Mouse (Mus musculus): ENCODE measurements around the gene Atf7.

Atf7 gene

GRCm38 (mm10) chr15:102505770-102506463 is 119.3 kb downstream of the Atf7 start:
- Histone ChIP-seq H3K4me3 (replicated peaks; ENCODE audit: low read length) (no peak overlapping the region), H3K9me3 (ENCODE audit: low read length) (no peaks in the 10 kb centered on the region), H3K4me1 (replicated peaks; ENCODE audit: low read depth, low read length) (peaks cover 85% of the 10 kb centered on the region), H3K27me3 (ENCODE audit: insufficient read depth, low read length) (no peaks in the 10 kb centered on the region), H3K36me3 (ENCODE audit: insufficient read depth, low read length) (peaks cover 79% of the 10 kb centered on the region)
- no peak for TF ChIP-seq NANOG (IDR thresholded peaks at IDR 0.05; ENCODE audit: borderline replicate concordance, low read length)
- no peak for TF ChIP-seq CTCF (conservative IDR thresholded peaks at IDR 0.05; ENCODE audit: low read length)
- TF ChIP-seq POU5F1 (IDR thresholded peaks at IDR 0.05; ENCODE audit: borderline replicate concordance, low read length), result no peak

DNA sequence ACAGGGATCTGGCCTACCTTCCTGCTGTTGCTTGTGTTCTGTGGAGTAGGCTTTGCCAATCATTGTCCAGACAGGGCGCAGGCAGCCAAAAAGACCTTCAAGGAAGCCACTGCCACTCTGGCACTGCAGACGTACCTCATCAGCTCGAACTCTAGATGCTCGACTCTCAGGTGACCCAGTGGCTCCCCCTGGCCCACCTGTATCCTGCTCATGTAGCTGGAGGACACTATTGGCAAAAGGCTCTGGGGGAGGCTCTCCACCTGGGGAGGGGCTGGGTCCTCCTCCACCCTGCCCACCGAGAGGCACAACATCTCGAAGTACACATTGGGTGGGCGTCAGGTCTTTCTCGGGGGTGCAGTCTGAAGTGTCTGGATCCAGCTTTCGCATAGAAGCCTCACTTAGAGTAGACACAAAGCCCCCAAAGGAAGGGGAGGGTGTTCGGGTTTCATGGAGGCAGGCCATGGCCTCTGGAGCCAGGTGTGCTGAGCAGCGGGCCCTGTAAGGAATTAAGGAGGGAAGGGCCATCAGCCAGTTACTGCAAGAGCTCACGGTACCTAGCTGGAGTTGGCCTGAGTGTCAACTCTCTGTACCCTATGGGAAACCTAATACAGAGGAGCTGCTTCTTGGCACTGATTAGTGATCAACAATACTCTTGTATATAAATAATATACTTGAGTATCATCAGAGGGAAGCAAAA is 120.0 kb downstream of the Atf7 start:
- H3K9me3 ChIP-seq (ENCODE audit: low read length), result no peaks in the 10 kb centered on the region
- H3K4me3 ChIP-seq (replicated peaks; ENCODE audit: low read length), result no peak overlapping the region
- no peaks in the 10 kb centered on the region for H3K27me3 ChIP-seq (ENCODE audit: insufficient read depth, low read length)
- peaks cover 86% of the 10 kb centered on the region for H3K36me3 ChIP-seq (ENCODE audit: insufficient read depth, low read length)
- TF ChIP-seq NANOG (IDR thresholded peaks at IDR 0.05; ENCODE audit: borderline replicate concordance, low read length) (no peak), POU5F1 (IDR thresholded peaks at IDR 0.05; ENCODE audit: borderline replicate concordance, low read length) (no peak), CTCF (conservative IDR thresholded peaks at IDR 0.05; ENCODE audit: low read length) (no peak)
- H3K4me1 ChIP-seq (replicated peaks; ENCODE audit: low read depth, low read length), result peaks cover 90% of the 10 kb centered on the region

DNA sequence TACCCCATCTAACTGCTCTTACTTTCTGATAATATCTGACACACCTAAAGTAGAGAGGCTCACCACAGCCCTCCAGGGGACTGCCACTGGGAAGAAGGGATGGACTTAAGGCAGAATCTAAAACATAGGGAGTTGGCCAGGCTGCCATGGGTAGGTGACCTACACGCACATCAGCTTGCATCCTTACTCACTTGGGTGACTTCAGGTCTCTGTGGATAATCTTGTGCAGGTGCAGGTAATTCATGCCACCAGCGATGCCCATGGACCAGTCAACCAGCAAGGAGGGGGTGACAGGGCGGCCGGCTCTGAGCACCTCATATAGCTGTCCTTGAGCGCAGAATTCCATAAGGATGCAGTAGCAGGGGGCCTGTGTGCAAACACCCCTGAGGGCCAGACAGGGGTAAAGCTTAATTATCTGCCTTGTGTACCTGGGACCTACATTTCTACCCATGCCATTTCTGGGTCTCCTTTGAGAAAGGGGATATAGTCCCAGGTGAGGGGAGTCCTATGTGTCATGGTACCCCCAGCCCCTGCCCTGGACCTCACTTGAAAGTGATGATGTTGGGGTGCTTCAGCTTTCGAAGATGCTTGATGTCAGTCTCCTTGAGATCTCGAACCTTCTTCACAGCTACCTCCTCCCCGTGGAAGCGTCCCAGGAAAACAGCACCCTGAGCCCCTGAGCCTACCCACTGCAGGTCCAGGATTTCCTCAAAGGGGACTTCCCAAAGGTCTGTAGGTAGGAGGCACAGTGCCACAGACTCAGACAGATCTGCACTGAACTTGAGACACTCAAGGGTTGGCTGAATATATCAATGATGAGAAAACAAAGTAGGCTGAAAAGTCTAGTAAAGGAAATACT is 121.1 kb downstream of the Atf7 start:
- Histone ChIP-seq H3K27me3 (ENCODE audit: insufficient read depth, low read length) (no peaks in the 10 kb centered on the region), H3K4me3 (replicated peaks; ENCODE audit: low read length) (no peak overlapping the region), H3K9me3 (ENCODE audit: low read length) (no peaks in the 10 kb centered on the region), H3K36me3 (ENCODE audit: insufficient read depth, low read length) (peaks cover 97% of the 10 kb centered on the region), H3K4me1 (replicated peaks; ENCODE audit: low read depth, low read length) (peaks cover 85% of the 10 kb centered on the region)
- no peak for TF ChIP-seq NANOG (IDR thresholded peaks at IDR 0.05; ENCODE audit: borderline replicate concordance, low read length)
- TF ChIP-seq CTCF (conservative IDR thresholded peaks at IDR 0.05; ENCODE audit: low read length), result no peak
- TF ChIP-seq POU5F1 (IDR thresholded peaks at IDR 0.05; ENCODE audit: borderline replicate concordance, low read length), result no peak

DNA sequence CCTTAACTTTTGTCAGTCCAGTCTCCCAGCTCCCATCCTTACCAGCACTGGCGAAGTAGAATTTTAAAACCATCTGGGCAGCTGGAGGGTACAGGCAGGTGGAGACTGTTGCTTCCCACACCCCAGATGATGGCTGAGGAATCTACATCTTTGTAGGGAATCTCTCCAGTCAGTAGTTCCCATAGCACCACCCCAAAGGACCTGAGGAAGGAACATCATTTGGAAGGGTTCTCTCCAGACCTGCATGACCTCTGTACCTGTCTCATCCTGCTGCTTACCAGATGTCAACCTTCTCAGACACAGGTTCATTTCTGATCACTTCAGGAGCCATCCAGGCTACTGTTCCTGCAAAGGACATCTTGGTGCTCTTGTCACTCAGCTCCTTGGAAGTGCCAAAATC is 121.8 kb downstream of the Atf7 start, which contains the start of gene Gm10337:
TSS of gene Gm10337 (plus strand) at position 276 of the 400 bp plus-strand sequence.
- Histone ChIP-seq H3K4me1 (replicated peaks; ENCODE audit: low read depth, low read length) (peaks cover 81% of the 10 kb centered on the region), H3K4me3 (replicated peaks; ENCODE audit: low read length) (no peak within 1 kb of the TSS), H3K27me3 (ENCODE audit: insufficient read depth, low read length) (no peaks in the 10 kb centered on the region), H3K9me3 (ENCODE audit: low read length) (no peaks in the 10 kb centered on the region), H3K36me3 (ENCODE audit: insufficient read depth, low read length) (peaks cover 97% of the 10 kb centered on the region)
- TF ChIP-seq POU5F1 (IDR thresholded peaks at IDR 0.05; ENCODE audit: borderline replicate concordance, low read length), result no peak

DNA sequence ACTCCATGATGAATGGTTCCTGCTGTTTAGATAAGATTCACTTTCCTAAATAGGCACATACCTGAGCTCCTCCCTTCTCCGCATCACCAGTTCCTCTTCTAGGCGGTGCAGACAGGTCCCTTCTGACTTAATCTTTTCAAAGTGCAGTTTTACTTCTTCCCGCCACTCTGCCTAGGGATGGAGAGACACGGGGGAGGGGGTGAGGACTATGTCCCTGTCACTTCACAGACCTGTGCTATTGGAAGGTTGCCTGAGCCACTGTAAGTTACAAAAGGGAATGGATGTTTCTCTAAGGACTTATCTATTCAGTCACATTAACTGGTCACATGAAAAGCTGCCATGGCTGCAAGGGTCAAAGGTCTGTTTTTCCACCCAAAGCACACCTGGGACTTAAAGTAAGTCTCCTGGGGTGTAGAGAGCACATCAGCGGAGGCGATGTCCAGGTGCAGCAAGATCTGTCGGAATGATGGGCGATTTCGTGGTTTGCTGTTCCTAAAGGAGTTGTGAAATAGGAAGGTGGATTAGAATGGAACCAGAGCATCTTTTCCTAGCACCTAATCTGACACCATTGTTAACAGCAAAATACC is 122.9 kb downstream of the Atf7 start:
- Histone ChIP-seq H3K27me3 (ENCODE audit: insufficient read depth, low read length) (no peaks in the 10 kb centered on the region), H3K9me3 (ENCODE audit: low read length) (no peaks in the 10 kb centered on the region), H3K4me3 (replicated peaks; ENCODE audit: low read length) (no peak overlapping the region), H3K36me3 (ENCODE audit: insufficient read depth, low read length) (peaks cover 98% of the 10 kb centered on the region), H3K4me1 (replicated peaks; ENCODE audit: low read depth, low read length) (peaks cover 77% of the 10 kb centered on the region)
- no peak for TF ChIP-seq POU5F1 (IDR thresholded peaks at IDR 0.05; ENCODE audit: borderline replicate concordance, low read length)
- no peak for TF ChIP-seq NANOG (IDR thresholded peaks at IDR 0.05; ENCODE audit: borderline replicate concordance, low read length)
- TF ChIP-seq CTCF (conservative IDR thresholded peaks at IDR 0.05; ENCODE audit: low read length), result no peak

DNA sequence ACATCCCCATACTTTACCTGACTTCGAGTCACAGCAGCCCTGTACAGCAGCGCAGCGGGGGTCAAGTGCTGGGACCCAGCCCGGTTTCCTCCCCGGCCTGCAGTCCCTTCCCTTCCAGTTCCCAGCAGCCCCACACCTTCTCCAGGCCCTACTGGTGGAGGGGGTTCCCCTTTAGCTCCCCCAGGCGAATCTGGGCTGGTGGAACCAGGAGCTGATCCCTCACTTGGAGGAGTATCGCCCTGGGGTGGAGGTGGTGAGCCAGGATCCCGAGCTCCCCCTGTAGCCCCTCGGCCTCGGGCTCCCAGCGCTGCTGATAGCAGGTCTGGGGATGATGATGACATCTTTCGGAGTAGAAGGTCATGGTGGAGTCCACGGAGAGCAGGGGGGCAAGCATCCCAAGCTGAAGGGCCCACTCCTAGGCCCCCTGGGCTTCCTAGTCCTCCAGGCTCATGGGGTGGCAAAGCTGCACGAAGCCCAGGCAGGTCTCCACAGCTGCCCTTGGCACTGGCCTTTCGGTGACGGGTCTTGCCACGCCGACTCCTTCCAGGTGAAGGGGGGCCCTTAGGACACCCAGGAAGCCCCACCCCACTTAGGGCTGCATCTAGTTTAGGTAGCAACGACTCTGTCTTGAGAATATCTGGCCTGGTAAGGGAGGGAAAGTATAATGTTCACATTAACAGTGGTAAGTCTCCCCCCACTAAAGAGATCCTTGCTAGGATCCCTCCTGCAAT is 124.0 kb downstream of the Atf7 start:
- TF ChIP-seq NANOG (IDR thresholded peaks at IDR 0.05; ENCODE audit: borderline replicate concordance, low read length), result no peak
- no peak for TF ChIP-seq POU5F1 (IDR thresholded peaks at IDR 0.05; ENCODE audit: borderline replicate concordance, low read length)
- TF ChIP-seq CTCF (conservative IDR thresholded peaks at IDR 0.05; ENCODE audit: low read length), result no peak
- Histone ChIP-seq H3K4me3 (replicated peaks; ENCODE audit: low read length) (no peak overlapping the region), H3K36me3 (ENCODE audit: insufficient read depth, low read length) (peaks cover 100% of the 10 kb centered on the region), H3K4me1 (replicated peaks; ENCODE audit: low read depth, low read length) (peaks cover 70% of the 10 kb centered on the region), H3K9me3 (ENCODE audit: low read length) (no peaks in the 10 kb centered on the region), H3K27me3 (ENCODE audit: insufficient read depth, low read length) (no peaks in the 10 kb centered on the region)

DNA sequence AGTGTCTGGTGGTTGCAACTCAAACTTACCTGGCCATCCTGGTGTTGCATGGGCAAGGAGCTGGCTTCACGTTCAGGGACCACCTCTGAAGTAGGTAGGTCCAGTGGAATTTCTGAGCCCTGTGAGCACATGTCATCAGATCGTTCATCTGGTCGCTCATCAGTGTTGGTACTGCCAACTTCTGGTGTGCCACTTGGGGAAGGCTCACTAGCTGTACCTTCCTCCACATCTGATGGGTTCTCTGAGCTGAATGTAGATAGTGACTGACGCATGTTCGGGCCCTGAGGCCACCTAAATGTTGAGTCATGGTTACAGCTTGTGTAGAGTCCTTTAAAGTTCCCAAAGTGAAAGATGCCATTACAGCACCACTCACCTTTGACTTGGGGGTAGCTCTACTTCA is 124.8 kb downstream of the Atf7 start:
- Histone ChIP-seq H3K27me3 (ENCODE audit: insufficient read depth, low read length) (no peaks in the 10 kb centered on the region), H3K9me3 (ENCODE audit: low read length) (no peaks in the 10 kb centered on the region), H3K36me3 (ENCODE audit: insufficient read depth, low read length) (peaks cover 100% of the 10 kb centered on the region), H3K4me3 (replicated peaks; ENCODE audit: low read length) (no peak overlapping the region), H3K4me1 (replicated peaks; ENCODE audit: low read depth, low read length) (peaks cover 63% of the 10 kb centered on the region)
- no peak for TF ChIP-seq NANOG (IDR thresholded peaks at IDR 0.05; ENCODE audit: borderline replicate concordance, low read length)
- no peak for TF ChIP-seq CTCF (conservative IDR thresholded peaks at IDR 0.05; ENCODE audit: low read length)

Measured in E14TG2a.4 (cell line).